ENCODE assay signal across 19 mouse cellular contexts in the genomic region with DNA sequence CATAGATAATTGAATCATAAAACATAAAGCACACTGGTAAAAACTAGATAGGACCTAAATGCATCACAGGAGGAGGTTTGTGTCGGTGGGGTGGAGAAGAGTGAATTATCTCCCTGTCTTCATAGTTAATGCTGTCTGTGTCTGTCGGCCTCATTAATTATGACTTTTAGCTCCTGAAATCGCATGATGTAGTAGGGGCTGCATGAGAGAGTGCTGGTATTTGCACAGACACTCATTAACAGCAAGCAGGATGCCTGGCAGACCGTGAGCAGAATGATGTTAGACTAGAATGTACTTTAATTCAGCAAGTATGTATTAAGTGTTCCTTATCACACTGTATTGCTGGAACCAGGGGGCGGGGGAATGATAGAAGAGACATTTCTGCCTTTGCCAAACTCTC.
DNase-seq lines count a peak whose midpoint lies in the region; ATAC-seq and TF ChIP-seq lines count a peak whose summit lies in the region.
"Had no signal": no experiment of that assay in that cellular context is flagged by ENCODE, and none has a peak within 500 bp of the region (broad histone marks: within the 10 kb centered on the region; RNA-seq: fewer than 3 reads in every experiment).

No protein-coding gene starts in this region.

- H3K4me3 ChIP-seq in hindbrain, embryonic 16.5 days (ENCODE audit: low read length): no peak overlapping the region
- no peak overlapping the region for H3K4me3 ChIP-seq in hindbrain, embryonic 10.5 days
- H3K4me3 ChIP-seq in neural tube, embryonic 12.5 days: no peak overlapping the region
- no peak overlapping the region for H3K4me3 ChIP-seq in kidney, adult 2 months (ENCODE audit: insufficient read depth, low read depth, low read length)
- H3K4me3 ChIP-seq: embryonic facial prominence, embryonic 13.5 days; forebrain, embryonic 12.5 days; gastrocnemius, adult 2 months; heart, embryonic 10.5 days had no signal

- no peak overlapping the region for H3K27ac ChIP-seq in hindbrain, embryonic 16.5 days (ENCODE audit: low read depth, low read length)
- H3K27ac ChIP-seq in hindbrain, embryonic 10.5 days: no peak overlapping the region
- H3K27ac ChIP-seq in neural tube, embryonic 12.5 days: no peak overlapping the region
- H3K27ac ChIP-seq in kidney, adult 2 months (ENCODE audit: insufficient read depth, low read depth, low read length): no peak overlapping the region
- H3K27ac ChIP-seq: embryonic facial prominence, embryonic 13.5 days; forebrain, embryonic 12.5 days; gastrocnemius, adult 2 months; heart, embryonic 10.5 days had no signal

- no peaks in the 10 kb centered on the region for H3K4me1 ChIP-seq in hindbrain, embryonic 16.5 days (ENCODE audit: control insufficient read depth, insufficient read depth, low read depth, low read length)
- no peaks in the 10 kb centered on the region for H3K4me1 ChIP-seq in hindbrain, embryonic 10.5 days (replicated peaks)
- H3K4me1 ChIP-seq in neural tube, embryonic 12.5 days: no peaks in the 10 kb centered on the region
- H3K4me1 ChIP-seq in kidney, adult 2 months (ENCODE audit: control insufficient read depth, insufficient read depth, low read length): no peaks in the 10 kb centered on the region
- H3K4me1 ChIP-seq: embryonic facial prominence, embryonic 13.5 days; forebrain, embryonic 12.5 days; heart, embryonic 10.5 days had no signal

- DNase-seq in heart, adult 11 months: peak; percentile 80
- DNase-seq in heart, postnatal 25 days (ENCODE audit: low spot score): no peak
- DNase-seq in hindbrain, embryonic 10.5 days (ENCODE audit: low spot score): no peak
- no peak for DNase-seq in neural tube, embryonic 10.5 days (ENCODE audit: extremely low spot score, low spot score)
- DNase-seq in kidney, adult 2 months: no peak
- DNase-seq in gastrocnemius, postnatal 25 days: no peak
- DNase-seq: adrenal gland, postnatal 14 days; cerebellum, adult 18-20 months; cerebellum, adult 9-11 months; cerebellum, postnatal 36 days; gastrocnemius, adult 2 months; gastrocnemius, postnatal 36 days; heart, adult 18-20 months; heart, postnatal 10 days had no signal

- H3K9ac ChIP-seq in hindbrain, embryonic 16.5 days (ENCODE audit: low read depth, low read length): no peak overlapping the region
- no peak overlapping the region for H3K9ac ChIP-seq in neural tube, embryonic 12.5 days
- H3K9ac ChIP-seq: embryonic facial prominence, embryonic 13.5 days; forebrain, embryonic 12.5 days had no signal

- no peaks in the 10 kb centered on the region for H3K36me3 ChIP-seq in hindbrain, embryonic 16.5 days (ENCODE audit: control insufficient read depth, insufficient read depth, low read length)
- no peaks in the 10 kb centered on the region for H3K36me3 ChIP-seq in hindbrain, embryonic 10.5 days
- H3K36me3 ChIP-seq in neural tube, embryonic 12.5 days: no peaks in the 10 kb centered on the region
- no peaks in the 10 kb centered on the region for H3K36me3 ChIP-seq in kidney, adult 2 months (ENCODE audit: control insufficient read depth, insufficient read depth, low read length)
- H3K36me3 ChIP-seq: embryonic facial prominence, embryonic 13.5 days; forebrain, embryonic 12.5 days; heart, embryonic 10.5 days had no signal

- 55% methylated on average over 5 of the region's 5 CpGs for WGBS in hindbrain, embryonic 16.5 days
- 85% methylated on average over 5 of the region's 5 CpGs for WGBS in hindbrain, embryonic 10.5 days
- WGBS in neural tube, embryonic 12.5 days: 64% methylated on average over 5 of the region's 5 CpGs
- WGBS in kidney, adult 2 months: 57% methylated on average over 5 of the region's 5 CpGs

- ATAC-seq in hindbrain, embryonic 16.5 days: peak; percentile 69
- ATAC-seq in neural tube, embryonic 12.5 days (ENCODE audit: low FRiP score, low read depth): peak; percentile 78

- intact Hi-C loops in heart, postnatal 25 days (cut with DNase I): no loop called here

- TF ChIP-seq CTCF in kidney, adult 2 months (conservative IDR thresholded peaks at IDR 0.05; ENCODE audit: insufficient read depth, insufficient read length, low read depth, low read length): no peak

- no peaks in the 10 kb centered on the region for H3K27me3 ChIP-seq in hindbrain, embryonic 16.5 days (replicated peaks; ENCODE audit: control insufficient read depth, insufficient read depth, low read length)
- H3K27me3 ChIP-seq in hindbrain, embryonic 10.5 days (ENCODE audit: insufficient read depth, poor library complexity, severe bottlenecking): no peaks in the 10 kb centered on the region
- no peaks in the 10 kb centered on the region for H3K27me3 ChIP-seq in neural tube, embryonic 12.5 days (replicated peaks)
- H3K27me3 ChIP-seq in kidney, adult 2 months (replicated peaks; ENCODE audit: control insufficient read depth, insufficient read depth, low read length): no peaks in the 10 kb centered on the region
- H3K27me3 ChIP-seq: embryonic facial prominence, embryonic 13.5 days; forebrain, embryonic 12.5 days had no signal

- no peak overlapping the region for H3K4me2 ChIP-seq in hindbrain, embryonic 16.5 days (ENCODE audit: low read length)
- H3K4me2 ChIP-seq in neural tube, embryonic 12.5 days (replicated peaks): no peak overlapping the region
- H3K4me2 ChIP-seq: embryonic facial prominence, embryonic 13.5 days; forebrain, embryonic 12.5 days had no signal

- no peaks in the 10 kb centered on the region for H3K9me3 ChIP-seq in hindbrain, embryonic 16.5 days (ENCODE audit: control insufficient read depth, low read length)
- H3K9me3 ChIP-seq in hindbrain, embryonic 10.5 days: no peaks in the 10 kb centered on the region
- no peaks in the 10 kb centered on the region for H3K9me3 ChIP-seq in neural tube, embryonic 12.5 days
- H3K9me3 ChIP-seq: embryonic facial prominence, embryonic 13.5 days; forebrain, embryonic 12.5 days; heart, embryonic 10.5 days had no signal

- no peak for TF ChIP-seq POLR2A in kidney, adult 2 months (IDR thresholded peaks at IDR 0.05; ENCODE audit: low read depth, low read length)
